Mouse (Mus musculus): ENCODE results near the gene Actb. TPM values are rescaled to one million over a fixed set of nuclear protein-coding genes. Genes with fewer than 3 reads are reported as not detected.
A peak's percentile ranks its signal among the peaks of the same experiment; 100 is the strongest.

The Actb gene
- polyA plus RNA-seq, 1 experiment from 2014 or later: 22,808 TPM

DNA sequence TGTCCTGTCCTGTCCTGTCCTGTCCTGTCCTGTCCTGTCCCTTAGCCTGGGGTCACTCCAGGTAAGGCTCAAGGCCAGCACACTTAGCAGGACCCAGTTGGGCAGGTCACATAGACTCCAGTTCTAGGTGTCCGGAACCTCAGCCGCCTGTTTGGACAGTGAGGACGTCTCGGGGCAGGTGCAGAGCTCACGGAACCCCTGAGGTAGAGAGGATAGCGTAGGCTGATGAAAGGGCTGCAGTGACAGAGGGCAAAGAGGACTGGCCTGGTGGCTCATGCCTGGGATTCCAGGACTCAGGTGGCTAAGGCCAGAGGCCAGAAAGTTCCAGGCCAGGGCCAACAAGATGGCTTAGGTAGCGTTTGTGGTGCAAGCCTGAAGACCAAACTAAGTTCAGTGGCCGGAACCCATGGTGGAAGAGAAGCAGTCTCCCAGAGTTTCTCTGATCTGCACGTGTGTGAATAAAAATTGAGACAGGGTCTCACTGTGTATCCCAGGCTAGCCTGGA is 24.7 kb upstream of the Actb start:
- H3K36me3 ChIP-seq (ENCODE audit: control insufficient read depth, insufficient read depth): no peaks in the 10 kb centered on the region
- no peak for ATAC-seq
- H3K9ac ChIP-seq (ENCODE audit: low read depth, low read length): no peak overlapping the region
- no peak overlapping the region for H3K4me3 ChIP-seq (ENCODE audit: low read depth, low read length)
- H3K4me2 ChIP-seq (replicated peaks; ENCODE audit: low read depth): peak overlapping the region; percentile 49; the same call in 1 of the 2 replicates
- H3K27me3 ChIP-seq (replicated peaks; ENCODE audit: control insufficient read depth, insufficient read depth, low read length): no peaks in the 10 kb centered on the region
- no peak overlapping the region for H3K27ac ChIP-seq (ENCODE audit: low read depth, low read length)
- WGBS: 94% methylated on average over 9 of the region's 9 CpGs
- H3K9me3 ChIP-seq (ENCODE audit: control insufficient read depth): no peaks in the 10 kb centered on the region
- H3K4me1 ChIP-seq (replicated peaks; ENCODE audit: control insufficient read depth, insufficient read depth, low read length): peaks cover 14% of the 10 kb centered on the region
- no peak for TF ChIP-seq CTCF (IDR thresholded peaks at IDR 0.05; ENCODE audit: low read depth)

DNA sequence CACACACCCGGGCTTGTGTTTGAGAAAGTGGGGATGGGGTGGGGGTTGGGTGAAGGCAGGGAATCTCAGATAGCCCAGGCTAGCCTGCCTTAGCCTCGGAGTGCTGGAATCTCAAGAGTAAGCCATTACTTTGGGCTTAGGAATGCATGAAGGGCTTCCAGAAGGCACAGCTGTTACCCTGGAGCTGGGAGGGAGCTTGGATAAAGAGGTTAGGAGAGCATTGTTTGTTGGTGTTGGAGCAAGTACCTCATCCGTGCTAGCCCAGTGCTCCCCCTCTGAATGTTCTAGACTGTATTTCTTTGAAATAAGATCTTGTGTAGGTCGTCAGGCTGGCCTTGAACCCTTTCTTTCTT is 22.8 kb upstream of the Actb start:
- Histone ChIP-seq H3K9ac (ENCODE audit: low read depth, low read length) (peak overlapping the region; percentile 47), H3K9me3 (ENCODE audit: control insufficient read depth) (no peaks in the 10 kb centered on the region), H3K4me2 (replicated peaks; ENCODE audit: low read depth) (peak overlapping the region; percentile 71), H3K4me1 (replicated peaks; ENCODE audit: control insufficient read depth, insufficient read depth, low read length) (peaks cover 14% of the 10 kb centered on the region), H3K27ac (ENCODE audit: low read depth, low read length) (peak overlapping the region; percentile 83), H3K27me3 (replicated peaks; ENCODE audit: control insufficient read depth, insufficient read depth, low read length) (no peaks in the 10 kb centered on the region), H3K36me3 (ENCODE audit: control insufficient read depth, insufficient read depth) (no peaks in the 10 kb centered on the region), H3K4me3 (ENCODE audit: low read depth, low read length) (peak overlapping the region; percentile 47)
- no peak for TF ChIP-seq CTCF (IDR thresholded peaks at IDR 0.05; ENCODE audit: low read depth)
- 19% methylated on average over 4 of the region's 4 CpGs for WGBS
- ATAC-seq: no peak

DNA sequence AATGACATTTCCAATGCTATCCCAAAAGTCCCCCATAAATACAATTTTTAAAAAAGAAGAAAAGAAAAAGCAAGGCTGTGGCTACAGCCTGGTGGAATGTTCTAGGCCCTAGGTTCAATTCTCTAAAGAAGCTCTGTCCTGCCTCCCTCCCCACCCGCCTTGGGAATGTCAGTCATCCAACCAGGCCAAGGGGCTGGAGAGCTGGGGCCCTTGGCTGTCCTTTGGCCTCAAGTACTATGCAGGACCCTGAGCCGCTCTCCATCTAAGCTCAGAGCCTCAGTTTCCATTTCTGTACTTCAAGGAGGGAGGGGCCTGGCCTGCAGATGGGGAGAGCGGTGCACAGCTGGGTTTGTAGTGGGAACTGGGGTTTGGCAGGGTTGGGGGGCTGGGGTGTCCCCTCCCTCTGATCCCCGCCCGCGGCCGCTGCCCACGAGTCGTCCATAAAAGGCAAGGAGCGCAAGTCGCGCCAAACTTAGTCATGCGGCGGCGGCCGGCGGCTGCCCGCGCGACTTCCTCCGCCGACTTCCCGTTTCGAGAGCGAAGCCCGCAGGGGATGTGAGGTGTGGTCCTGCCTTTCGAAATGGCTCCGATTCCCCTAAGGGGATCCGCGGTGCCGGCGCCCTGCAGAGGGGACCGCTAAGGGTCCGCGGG is 22.3 kb upstream of the Actb start:
- ATAC-seq: no peak
- Histone ChIP-seq H3K4me1 (replicated peaks; ENCODE audit: control insufficient read depth, insufficient read depth, low read length) (peaks cover 14% of the 10 kb centered on the region), H3K9me3 (ENCODE audit: control insufficient read depth) (no peaks in the 10 kb centered on the region), H3K4me2 (replicated peaks; ENCODE audit: low read depth) (peak overlapping the region; percentile 71), H3K9ac (ENCODE audit: low read depth, low read length) (peak overlapping the region; percentile 47), H3K27ac (ENCODE audit: low read depth, low read length) (peak overlapping the region; percentile 83), H3K27me3 (replicated peaks; ENCODE audit: control insufficient read depth, insufficient read depth, low read length) (no peaks in the 10 kb centered on the region), H3K36me3 (ENCODE audit: control insufficient read depth, insufficient read depth) (no peaks in the 10 kb centered on the region), H3K4me3 (ENCODE audit: low read depth, low read length) (peak overlapping the region; percentile 47)
- WGBS: 2% methylated on average over 34 of the region's 35 CpGs
- TF ChIP-seq CTCF (IDR thresholded peaks at IDR 0.05; ENCODE audit: low read depth): no peak; the same call in 1 of the 2 replicates

DNA sequence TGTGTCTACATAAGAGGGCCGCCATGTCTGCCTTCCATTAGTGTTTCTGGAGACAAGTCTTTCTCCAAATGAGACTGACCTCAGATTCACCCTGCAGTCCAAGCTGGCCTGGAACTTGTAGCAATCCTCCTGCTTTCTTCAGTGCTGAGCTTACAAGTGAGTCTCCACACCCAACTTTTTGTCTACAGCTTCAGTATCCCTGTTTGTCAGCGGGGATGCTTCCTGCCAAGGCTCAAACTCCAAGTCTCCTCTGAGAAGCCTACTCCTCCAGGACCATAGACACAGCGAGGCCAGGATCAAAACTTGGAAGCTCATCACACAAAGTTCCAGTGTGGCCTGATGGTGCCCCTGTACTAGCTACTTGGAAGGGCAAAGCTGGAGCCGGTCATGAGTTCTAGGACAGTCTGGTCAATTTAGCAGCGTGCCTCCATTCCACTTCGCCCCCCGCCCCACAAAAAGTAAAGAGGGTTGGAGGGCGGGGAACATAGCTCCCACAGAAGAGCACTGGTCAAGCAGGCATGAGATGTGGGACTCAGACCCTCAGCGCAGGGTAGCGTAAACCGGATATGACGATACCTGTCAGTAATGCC is 20.9 kb upstream of the Actb start:
- no peak for ATAC-seq
- Histone ChIP-seq H3K4me3 (ENCODE audit: low read depth, low read length) (no peak overlapping the region), H3K27ac (ENCODE audit: low read depth, low read length) (peak overlapping the region; percentile 70; the same call in 1 of the 2 replicates), H3K9ac (ENCODE audit: low read depth, low read length) (no peak overlapping the region), H3K4me1 (replicated peaks; ENCODE audit: control insufficient read depth, insufficient read depth, low read length) (peaks cover 14% of the 10 kb centered on the region), H3K36me3 (ENCODE audit: control insufficient read depth, insufficient read depth) (no peaks in the 10 kb centered on the region), H3K4me2 (replicated peaks; ENCODE audit: low read depth) (no peak overlapping the region), H3K27me3 (replicated peaks; ENCODE audit: control insufficient read depth, insufficient read depth, low read length) (no peaks in the 10 kb centered on the region), H3K9me3 (ENCODE audit: control insufficient read depth) (no peaks in the 10 kb centered on the region)
- 92% methylated on average over 12 of the region's 12 CpGs for WGBS
- TF ChIP-seq CTCF (IDR thresholded peaks at IDR 0.05; ENCODE audit: low read depth): no peak

GRCm38 (mm10) chr5:142926940-142927228 is 20.3 kb upstream of the Actb start:
- Histone ChIP-seq H3K4me3 (ENCODE audit: low read depth, low read length) (no peak overlapping the region), H3K36me3 (ENCODE audit: control insufficient read depth, insufficient read depth) (no peaks in the 10 kb centered on the region), H3K9ac (ENCODE audit: low read depth, low read length) (no peak overlapping the region), H3K4me1 (replicated peaks; ENCODE audit: control insufficient read depth, insufficient read depth, low read length) (peaks cover 17% of the 10 kb centered on the region), H3K27me3 (replicated peaks; ENCODE audit: control insufficient read depth, insufficient read depth, low read length) (no peaks in the 10 kb centered on the region), H3K4me2 (replicated peaks; ENCODE audit: low read depth) (no peak overlapping the region), H3K9me3 (ENCODE audit: control insufficient read depth) (no peaks in the 10 kb centered on the region), H3K27ac (ENCODE audit: low read depth, low read length) (peak overlapping the region; percentile 70)
- no peak for TF ChIP-seq CTCF (IDR thresholded peaks at IDR 0.05; ENCODE audit: low read depth)
- 48% methylated on average over 3 of the region's 3 CpGs for WGBS
- ATAC-seq: no peak

- Histone ChIP-seq H3K9ac (ENCODE audit: low read depth, low read length) (no peak overlapping the region), H3K36me3 (ENCODE audit: control insufficient read depth, insufficient read depth) (no peaks in the 10 kb centered on the region), H3K27ac (ENCODE audit: low read depth, low read length) (peak overlapping the region; percentile 70), H3K4me3 (ENCODE audit: low read depth, low read length) (no peak overlapping the region), H3K27me3 (replicated peaks; ENCODE audit: control insufficient read depth, insufficient read depth, low read length) (no peaks in the 10 kb centered on the region), H3K4me1 (replicated peaks; ENCODE audit: control insufficient read depth, insufficient read depth, low read length) (peaks cover 17% of the 10 kb centered on the region), H3K4me2 (replicated peaks; ENCODE audit: low read depth) (peak overlapping the region; percentile 21; the same call in 1 of the 2 replicates), H3K9me3 (ENCODE audit: control insufficient read depth) (no peaks in the 10 kb centered on the region)
- no peak for TF ChIP-seq CTCF (IDR thresholded peaks at IDR 0.05; ENCODE audit: low read depth)
- ATAC-seq: no peak
- WGBS: 28% methylated on average over 13 of the region's 13 CpGs
These were observed 19.8 kb upstream of the Actb start for GRCm38 (mm10) chr5:142926204-142926939.

Data from intestine, postnatal 0 days (tissue).